Mouse (Mus musculus): ENCODE measurements around the gene Tsga10ip. TPM values are rescaled to one million over a fixed set of nuclear protein-coding genes. Genes with fewer than 3 reads are reported as not detected.
"Not testable (repeated sequence)": the region's sequence is repeated elsewhere in the genome, so short reads cannot be mapped to it uniquely, and the experiment has no call there.

The Tsga10ip gene
- polyA plus RNA-seq, 1 experiment, result 0.37 TPM

- Histone ChIP-seq H3K36me3 (ENCODE audit: control insufficient read depth, insufficient read depth) (no peaks in the 10 kb centered on the region), H3K4me2 (ENCODE audit: low read depth) (no peak overlapping the region), H3K27me3 (ENCODE audit: control insufficient read depth, insufficient read depth, insufficient read length) (no peaks in the 10 kb centered on the region), H3K79me2 (ENCODE audit: control insufficient read depth, insufficient read depth) (no peaks in the 10 kb centered on the region), H3K4me3 (no peak overlapping the region), H3ac (ENCODE audit: control insufficient read depth, insufficient read length) (no peak overlapping the region)
- TF ChIP-seq TCF3 (IDR thresholded peaks at IDR 0.05; ENCODE audit: insufficient read length, low read depth) (no peak), MYOG (IDR thresholded peaks at IDR 0.05; ENCODE audit: control insufficient read depth in 1 of 3, insufficient read depth in 1 of 3, insufficient read length in 2 of 3, low read depth in 2 of 3) (no peak), POLR2A (IDR thresholded peaks at IDR 0.05; ENCODE audit: insufficient read length, low read depth) (no peak), E2F4 (IDR thresholded peaks at IDR 0.05; ENCODE audit: insufficient read depth) (no peak), POLR2AphosphoS2 (IDR thresholded peaks at IDR 0.05; ENCODE audit: insufficient read length, low read depth) (no peak), REST (IDR thresholded peaks at IDR 0.05; ENCODE audit: insufficient read depth, insufficient read length) (no peak), CEBPB (IDR thresholded peaks at IDR 0.05; ENCODE audit: insufficient read depth, poor library complexity, severe bottlenecking) (no peak), TCF12 (IDR thresholded peaks at IDR 0.05; ENCODE audit: insufficient read depth, poor library complexity, severe bottlenecking) (no peak), MYOD1 (IDR thresholded peaks at IDR 0.05; ENCODE audit: control insufficient read depth in 1 of 3, insufficient read length in 2 of 3, low read depth in 2 of 3) (no peak), USF1 (IDR thresholded peaks at IDR 0.05; ENCODE audit: low read depth) (no peak), SRF (IDR thresholded peaks at IDR 0.05; ENCODE audit: control insufficient read depth, insufficient read length, low read depth) (no peak)
These were observed 6.0 kb upstream of the Tsga10ip start for GRCm38 (mm10) chr19:5408057-5409001.

GRCm38 (mm10) chr19:5407133-5407532 is 4.8 kb upstream of the Tsga10ip start:
- Histone ChIP-seq H3K79me2 (ENCODE audit: control insufficient read depth, insufficient read depth) (no peaks in the 10 kb centered on the region), H3K4me2 (ENCODE audit: low read depth) (no peak overlapping the region), H3K36me3 (ENCODE audit: control insufficient read depth, insufficient read depth) (no peaks in the 10 kb centered on the region), H3ac (ENCODE audit: control insufficient read depth, insufficient read length) (no peak overlapping the region), H3K27me3 (ENCODE audit: control insufficient read depth, insufficient read depth, insufficient read length) (no peaks in the 10 kb centered on the region), H3K4me3 (no peak overlapping the region)
- no peak for TF ChIP-seq TCF12 (IDR thresholded peaks at IDR 0.05; ENCODE audit: insufficient read depth, poor library complexity, severe bottlenecking)
- TF ChIP-seq REST (IDR thresholded peaks at IDR 0.05; ENCODE audit: insufficient read depth, insufficient read length), result no peak
- TF ChIP-seq USF1 (IDR thresholded peaks at IDR 0.05; ENCODE audit: low read depth), result no peak
- TF ChIP-seq MYOG (IDR thresholded peaks at IDR 0.05; ENCODE audit: control insufficient read depth in 1 of 3, insufficient read depth in 1 of 3, insufficient read length in 2 of 3, low read depth in 2 of 3), result no peak
- no peak for TF ChIP-seq CEBPB (IDR thresholded peaks at IDR 0.05; ENCODE audit: insufficient read depth, poor library complexity, severe bottlenecking)
- no peak for TF ChIP-seq SRF (IDR thresholded peaks at IDR 0.05; ENCODE audit: control insufficient read depth, insufficient read length, low read depth)
- no peak for TF ChIP-seq E2F4 (IDR thresholded peaks at IDR 0.05; ENCODE audit: insufficient read depth)
- TF ChIP-seq MAX (IDR thresholded peaks at IDR 0.05; ENCODE audit: low read depth), result no peak
- TF ChIP-seq MYOD1 (IDR thresholded peaks at IDR 0.05; ENCODE audit: control insufficient read depth in 1 of 3, insufficient read length in 2 of 3, low read depth in 2 of 3), result no peak

- H3K27me3 ChIP-seq (ENCODE audit: control insufficient read depth, insufficient read depth, insufficient read length); H3ac ChIP-seq (ENCODE audit: control insufficient read depth, insufficient read length); H3K4me3 ChIP-seq; H3K4me2 ChIP-seq (ENCODE audit: low read depth); H3K36me3 ChIP-seq (ENCODE audit: control insufficient read depth, insufficient read depth); H3K79me2 ChIP-seq (ENCODE audit: control insufficient read depth, insufficient read depth): not testable (repeated sequence)
These were observed 4.3 kb upstream of the Tsga10ip start for GRCm38 (mm10) chr19:5406531-5407126.

- TF ChIP-seq SRF (IDR thresholded peaks at IDR 0.05; ENCODE audit: control insufficient read depth, insufficient read length, low read depth) (no peak), TCF12 (IDR thresholded peaks at IDR 0.05; ENCODE audit: insufficient read depth, poor library complexity, severe bottlenecking) (no peak), POLR2AphosphoS2 (IDR thresholded peaks at IDR 0.05; ENCODE audit: insufficient read length, low read depth) (no peak), POLR2A (IDR thresholded peaks at IDR 0.05; ENCODE audit: insufficient read length, low read depth) (no peak), TCF3 (IDR thresholded peaks at IDR 0.05; ENCODE audit: insufficient read length, low read depth) (no peak), REST (IDR thresholded peaks at IDR 0.05; ENCODE audit: insufficient read depth, insufficient read length) (no peak)
- Histone ChIP-seq H3K27me3 (ENCODE audit: control insufficient read depth, insufficient read depth, insufficient read length) (no peaks in the 10 kb centered on the region), H3K4me3 (no peak overlapping the region), H3K4me2 (ENCODE audit: low read depth) (no peak overlapping the region), H3K79me2 (ENCODE audit: control insufficient read depth, insufficient read depth) (no peaks in the 10 kb centered on the region), H3K36me3 (ENCODE audit: control insufficient read depth, insufficient read depth) (no peaks in the 10 kb centered on the region), H3ac (ENCODE audit: control insufficient read depth, insufficient read length) (no peak overlapping the region)
These were observed 3.6 kb upstream of the Tsga10ip start for GRCm38 (mm10) chr19:5405924-5406323.

GRCm38 (mm10) chr19:5401073-5401472 is 1.3 kb downstream of the Tsga10ip start:
- H3K27me3 ChIP-seq (ENCODE audit: control insufficient read depth, insufficient read depth, insufficient read length); H3K4me3 ChIP-seq; H3K4me2 ChIP-seq (ENCODE audit: low read depth); H3K36me3 ChIP-seq (ENCODE audit: control insufficient read depth, insufficient read depth); H3ac ChIP-seq (ENCODE audit: control insufficient read depth, insufficient read length); H3K79me2 ChIP-seq (ENCODE audit: control insufficient read depth, insufficient read depth): not testable (repeated sequence)
